Mouse (Mus musculus) brain, embryonic 14.5 days (tissue): ENCODE measurements at regions not wholly inside any gene's neighbourhood (a gene's known extent, or its start where the extent isn't known, plus 50 kb on each side); places are given as distances from the start of the nearest gene placed in this dataset.

Source experiments
- CTCF ChIP-seq: fragments of 200-500 bp; IDR thresholded peaks from 2 replicates; pipeline ENCODE4 v1.5.1; 2012; ENCODE audit warnings: inconsistent platforms, mild to moderate bottlenecking, moderate library complexity, borderline replicate concordance; ENCODE audit not compliant: insufficient read depth, insufficient read length; ENCODE audit errors: extremely low read depth
- POLR2A ChIP-seq: fragments of 200-500 bp; IDR thresholded peaks from 2 replicates; pipeline ENCODE4 v1.6.1; 2012; ENCODE audit warnings: mild to moderate bottlenecking, inconsistent platforms, borderline replicate concordance; ENCODE audit not compliant: poor library complexity, insufficient read depth, insufficient read length, severe bottlenecking; ENCODE audit errors: extremely low read depth

- no peak for TF ChIP-seq CTCF
- TF ChIP-seq POLR2A, result no peak
Observed at GRCm38 (mm10) chr5:139603535-139603934, 60.2 kb downstream of the Uncx start.
